Mouse (Mus musculus): ENCODE data around the gene 4933406M09Rik.

Gene 4933406M09Rik

DNA sequence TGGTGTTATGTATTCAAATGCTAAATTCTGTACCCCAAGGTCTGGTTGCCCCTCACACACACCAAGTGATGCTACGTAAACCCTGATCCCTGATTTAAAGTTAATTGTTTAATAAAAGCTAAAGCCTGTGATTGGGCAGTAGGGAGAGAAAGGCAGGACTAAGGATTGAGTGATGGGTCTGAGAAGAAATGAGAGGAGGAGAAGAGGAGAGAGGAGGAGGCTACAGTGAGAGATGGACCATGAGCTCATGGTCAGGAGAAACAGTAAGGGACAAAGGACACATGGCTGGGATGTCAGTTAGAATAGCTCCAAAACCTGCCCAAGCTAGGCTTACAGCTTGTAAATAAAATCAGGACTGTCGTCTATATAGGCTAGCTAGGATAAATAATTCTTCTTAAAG is 4.7 kb upstream of the 4933406M09Rik start:
- DNase-seq (ENCODE audit: low spot score in 2 of 2): no peak

DNA sequence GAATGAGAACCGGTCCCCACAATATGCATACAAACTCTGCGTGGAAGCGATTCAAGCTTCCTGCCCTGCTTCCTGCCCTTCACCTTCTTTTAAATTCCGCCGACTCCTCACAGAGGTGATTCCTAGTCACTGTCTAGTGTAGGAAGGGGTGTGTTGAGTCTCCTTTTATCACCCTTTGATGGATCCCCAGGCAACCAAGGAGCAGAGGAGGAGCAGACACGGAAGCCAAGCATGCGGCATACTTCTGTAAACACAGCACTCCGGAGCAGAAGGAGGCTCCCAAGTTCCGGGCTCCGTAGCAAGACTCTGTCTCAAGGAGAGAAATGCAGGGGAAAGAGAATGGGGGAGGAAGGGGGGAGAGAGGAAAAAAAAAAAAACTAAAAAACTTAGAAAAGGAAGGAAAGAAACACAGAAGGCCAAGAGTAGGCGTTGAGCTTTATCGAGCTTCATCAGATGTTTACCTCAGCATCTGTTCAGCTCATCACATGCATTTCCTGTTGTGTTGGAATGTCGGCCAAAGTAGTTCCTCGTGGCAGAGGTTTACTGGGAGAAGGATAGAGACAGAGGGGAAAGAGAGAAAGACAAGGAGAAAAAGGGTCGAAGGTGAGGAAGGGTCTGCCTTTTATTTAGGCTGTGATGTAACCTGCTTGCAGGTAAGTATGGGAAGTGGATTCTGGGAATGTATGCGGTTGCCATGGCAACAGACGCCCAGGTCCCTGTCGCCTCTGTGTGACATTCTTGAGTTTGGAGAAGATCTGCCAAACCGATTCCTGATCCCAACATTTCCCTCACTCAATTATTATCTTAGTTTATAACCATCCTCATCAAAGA is 3.7 kb upstream of the 4933406M09Rik start:
- no peak for DNase-seq (ENCODE audit: low spot score in 2 of 2)

DNA sequence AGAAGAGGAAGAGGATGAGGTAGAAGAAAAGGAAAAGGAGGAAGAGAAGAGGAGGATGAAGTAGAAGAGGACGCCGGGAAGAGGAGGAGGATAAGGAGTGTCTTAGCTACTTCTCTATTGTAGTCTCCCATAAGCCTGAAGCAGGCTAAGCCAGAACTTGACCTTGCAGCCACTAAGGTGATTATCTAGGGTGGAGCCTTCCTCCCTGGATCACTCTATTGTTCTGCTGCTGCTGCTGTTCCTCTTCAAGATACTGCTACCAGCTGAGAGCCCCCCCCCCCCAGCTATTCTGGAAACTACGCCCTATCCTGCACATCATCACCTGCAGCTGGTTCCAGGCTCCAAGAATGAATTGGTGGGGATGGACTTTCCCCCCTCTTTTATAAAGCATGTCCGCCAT is 1.2 kb upstream of the 4933406M09Rik start:
- DNase-seq (ENCODE audit: low spot score in 2 of 2): no peak

DNA sequence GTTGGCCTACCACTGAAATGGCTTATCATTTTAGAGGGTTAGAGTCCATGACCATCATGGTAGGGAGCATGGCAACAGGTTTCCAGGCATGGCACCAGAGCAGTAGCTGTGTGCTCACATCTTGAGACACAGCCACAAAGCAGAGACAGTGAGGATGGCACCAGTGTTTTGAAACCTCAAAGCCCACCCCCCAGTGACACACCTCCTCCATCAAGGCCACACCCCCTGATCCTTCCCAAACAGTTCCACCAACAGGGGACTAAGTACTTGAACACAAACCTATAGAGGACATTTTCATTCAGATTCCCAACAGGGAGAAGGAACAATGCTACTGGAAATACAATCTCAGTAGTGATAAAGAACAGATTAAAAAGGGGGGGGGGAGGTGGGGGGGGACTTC is 564 bp upstream of the 4933406M09Rik start:
- no peak for DNase-seq (ENCODE audit: low spot score in 2 of 2)

DNA sequence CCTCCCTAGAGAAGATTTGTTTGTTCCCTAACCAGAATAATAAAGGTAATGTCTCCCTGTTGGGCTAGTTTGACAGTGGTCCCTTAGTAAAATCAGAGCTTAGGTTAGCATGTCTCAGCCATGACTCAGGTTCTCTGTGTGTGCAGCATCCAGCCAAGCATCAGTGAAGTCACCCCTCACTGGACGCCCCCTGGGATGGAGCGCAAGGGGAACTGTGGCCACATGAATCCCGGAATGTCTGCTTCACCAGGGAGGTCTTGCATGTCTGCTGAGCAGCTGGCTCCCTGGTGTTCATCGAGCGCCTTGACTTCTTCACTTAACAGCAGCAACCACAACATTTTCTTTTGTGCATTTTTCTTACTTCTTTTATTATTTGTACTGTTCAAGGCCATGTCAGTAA is 8.1 kb downstream of the 4933406M09Rik start:
- DNase-seq (ENCODE audit: low spot score in 2 of 2): no peak

DNA sequence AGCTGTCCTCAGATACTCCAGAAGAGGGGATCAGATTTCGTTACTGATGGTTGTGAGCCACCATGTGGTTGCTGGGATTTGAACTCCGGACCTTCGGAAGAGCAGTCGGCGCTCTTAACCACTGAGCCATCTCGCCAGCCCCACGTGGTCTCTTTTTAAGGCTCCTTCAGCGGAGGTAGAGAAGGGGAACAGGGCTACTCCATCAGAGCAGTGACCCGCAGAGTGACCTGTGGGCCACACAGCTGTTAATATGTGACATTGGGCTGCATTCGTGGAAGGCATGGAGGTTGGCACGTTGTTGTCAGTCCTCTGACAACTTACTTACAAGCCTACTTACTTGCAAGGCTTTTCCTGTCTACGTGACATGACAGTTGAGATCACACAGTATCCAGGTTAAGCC is 12.5 kb downstream of the 4933406M09Rik start:
- no peak for DNase-seq (ENCODE audit: low spot score in 2 of 2)

DNA sequence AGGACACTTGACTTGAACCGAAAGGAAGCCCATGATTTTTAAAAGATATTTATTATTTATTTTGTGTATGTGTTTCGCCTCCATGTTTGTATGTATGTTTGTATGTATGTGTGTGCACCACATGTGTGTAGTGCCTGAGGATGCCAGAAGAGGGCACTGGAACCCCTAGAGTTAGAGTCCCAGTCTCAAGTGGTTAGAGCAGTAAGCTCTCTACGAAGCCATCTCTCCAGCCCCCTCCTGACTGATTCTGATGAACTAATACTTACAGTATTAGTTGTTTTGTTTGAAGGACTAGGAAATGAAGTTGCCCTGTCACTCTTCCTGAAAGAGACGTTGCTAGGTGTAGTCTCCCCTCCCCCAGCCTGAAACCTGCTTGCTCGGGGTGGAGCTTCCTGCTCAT is 14.0 kb downstream of the 4933406M09Rik start:
- peak in 1 of 2 experiments; percentile 50 for DNase-seq (ENCODE audit: low spot score in 2 of 2)

DNA sequence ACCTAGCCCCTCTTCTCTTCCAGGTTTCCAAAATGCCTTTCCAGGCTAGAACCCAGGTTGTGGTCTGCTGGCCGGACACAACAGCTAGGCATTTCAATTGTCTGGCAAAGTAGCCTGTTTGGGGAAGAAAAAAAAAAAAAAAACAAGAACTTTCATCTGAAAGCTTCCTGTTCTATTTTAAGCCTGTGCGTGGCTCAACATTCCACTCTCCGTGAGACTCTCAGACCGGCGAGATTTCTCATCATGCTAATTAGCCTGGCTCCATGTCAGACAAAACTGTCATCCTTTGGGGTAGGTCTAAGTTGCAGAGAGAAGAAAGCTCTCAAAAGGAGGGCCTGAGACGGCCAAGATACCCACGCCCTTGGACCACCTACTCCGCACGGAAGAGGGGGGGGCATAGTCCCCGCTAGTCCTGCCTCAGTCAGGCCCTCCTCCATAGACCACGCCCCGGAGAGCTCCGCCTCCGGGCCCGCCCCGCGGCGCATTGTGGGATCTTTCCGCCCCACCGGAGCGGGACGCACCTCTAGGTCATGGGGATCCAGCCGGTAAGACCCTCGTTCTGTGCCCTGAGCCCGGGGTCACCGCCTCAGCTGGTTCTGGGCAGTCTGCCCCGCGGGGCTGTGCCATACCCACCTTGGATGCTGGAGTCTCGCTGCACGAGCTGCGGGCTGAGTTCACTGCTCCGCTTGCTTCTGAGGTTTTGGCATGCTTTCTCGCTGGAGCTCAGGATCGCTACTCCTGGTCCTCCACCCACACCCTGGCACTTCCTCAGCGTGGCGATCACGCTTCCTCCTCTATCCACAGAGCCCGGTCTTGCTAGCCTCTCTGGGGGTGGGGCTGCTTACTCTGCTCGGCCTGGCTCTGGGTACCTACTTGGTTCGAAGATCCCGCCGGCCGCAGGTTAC is 20.0 kb downstream of the 4933406M09Rik start, which contains the start of gene Cyb5r1:
Cyb5r1 (plus strand) TSS at position 51 of the 905 bp plus-strand sequence.
- DNase-seq (ENCODE audit: low spot score in 2 of 2): peak; percentile 74 to 80

DNA sequence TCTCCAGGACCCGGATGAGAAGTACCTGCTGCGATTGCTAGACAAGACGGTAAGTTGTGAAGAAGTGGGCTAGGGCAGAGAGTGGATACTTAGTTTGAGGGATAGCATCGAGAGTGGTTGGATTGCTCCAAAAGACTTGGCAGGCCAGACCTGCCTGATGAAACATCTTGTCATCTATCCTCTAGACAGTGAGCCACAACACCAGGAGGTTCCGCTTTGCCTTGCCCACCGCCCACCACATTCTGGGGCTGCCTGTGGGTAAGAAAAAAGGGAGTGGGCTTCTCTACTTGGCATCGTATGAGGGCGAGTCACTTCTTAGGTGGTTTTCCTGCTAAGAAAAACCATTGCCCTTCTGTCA is 20.7 kb downstream of the 4933406M09Rik start:
- DNase-seq (ENCODE audit: low spot score in 2 of 2): no peak

DNA sequence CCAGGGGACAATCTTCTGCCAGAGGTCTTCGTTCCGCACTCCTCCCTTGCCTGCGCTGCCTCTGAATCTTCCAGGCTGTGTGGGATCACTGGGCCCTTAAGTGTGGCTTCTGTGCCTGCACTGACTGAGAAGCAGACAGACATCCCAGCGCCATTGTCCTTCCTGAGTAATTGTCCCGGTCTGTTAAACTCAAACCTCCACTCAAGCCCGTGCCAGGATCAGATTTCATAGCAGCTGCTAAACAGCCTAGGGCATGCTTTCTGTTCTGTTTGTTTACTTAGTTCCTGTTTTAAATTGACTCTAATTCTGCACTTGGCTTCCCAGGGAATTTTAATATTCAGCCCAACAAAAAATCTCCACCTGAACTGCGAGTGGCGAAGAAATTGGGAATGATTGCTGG is 22.3 kb downstream of the 4933406M09Rik start:
- no peak for DNase-seq (ENCODE audit: low spot score in 2 of 2)

DNA sequence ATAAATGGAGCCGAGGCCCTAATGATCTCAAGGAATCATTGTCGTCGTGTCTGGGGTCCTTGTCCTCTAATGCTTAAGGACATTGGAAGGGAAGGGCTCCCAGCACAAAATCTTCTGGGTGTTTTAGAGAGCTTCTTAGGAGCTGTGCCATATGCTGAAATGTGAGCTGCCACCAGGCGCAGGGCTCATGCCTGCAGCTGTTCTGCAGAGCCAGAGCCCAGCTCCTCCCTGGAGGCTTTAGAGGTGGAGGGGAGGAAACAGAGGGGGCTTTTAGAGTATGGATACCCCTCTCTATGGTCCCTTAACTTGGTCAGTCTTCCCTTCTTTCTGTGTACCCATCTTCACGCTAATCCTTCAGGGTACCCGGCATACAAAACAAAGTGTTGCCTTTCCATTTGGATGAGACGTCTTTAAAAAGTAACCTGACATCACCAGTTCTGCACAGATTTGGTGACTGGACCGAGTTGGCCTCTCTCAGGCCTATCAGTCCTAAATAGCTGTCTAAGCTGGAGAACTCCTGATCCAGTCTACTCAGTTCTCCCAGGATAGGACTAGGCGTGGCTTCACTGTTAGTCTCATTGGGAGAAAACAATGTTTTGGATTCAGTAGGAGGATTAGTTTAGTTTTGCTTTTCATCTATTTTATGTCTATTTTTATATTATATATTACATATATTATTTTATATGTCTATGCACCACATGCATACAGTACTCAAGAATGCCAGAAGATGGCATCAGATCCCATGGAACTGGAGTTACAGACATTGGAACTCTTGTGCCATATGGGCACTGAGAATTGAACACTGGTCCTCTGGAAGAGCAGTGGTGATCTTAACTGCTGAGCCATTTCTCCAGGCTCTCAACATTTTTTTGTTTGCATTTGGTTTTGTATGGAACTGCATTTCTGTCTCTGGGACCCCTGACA is 26.2 kb downstream of the 4933406M09Rik start:
- DNase-seq (ENCODE audit: low spot score in 2 of 2): no peak

DNA sequence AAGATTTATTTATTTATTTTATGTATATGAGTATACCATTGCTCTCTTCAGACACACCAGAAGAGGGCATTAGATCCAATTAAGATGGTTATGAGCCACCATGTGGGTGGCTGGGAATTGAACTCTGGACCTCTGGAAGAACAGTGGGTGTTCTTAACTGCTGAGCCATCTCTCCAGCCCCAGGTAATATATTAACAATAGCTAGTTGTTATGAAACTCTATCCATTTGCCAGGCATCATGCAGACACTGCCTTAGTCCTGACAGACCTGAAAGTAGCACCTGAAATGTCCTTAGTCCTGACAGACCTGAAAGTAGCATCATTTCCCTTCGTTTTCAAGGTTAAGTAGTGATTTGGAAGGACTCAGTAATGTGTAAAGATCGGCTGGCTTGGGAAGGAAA is 28.3 kb downstream of the 4933406M09Rik start:
- DNase-seq (ENCODE audit: low spot score in 2 of 2): no peak

DNA sequence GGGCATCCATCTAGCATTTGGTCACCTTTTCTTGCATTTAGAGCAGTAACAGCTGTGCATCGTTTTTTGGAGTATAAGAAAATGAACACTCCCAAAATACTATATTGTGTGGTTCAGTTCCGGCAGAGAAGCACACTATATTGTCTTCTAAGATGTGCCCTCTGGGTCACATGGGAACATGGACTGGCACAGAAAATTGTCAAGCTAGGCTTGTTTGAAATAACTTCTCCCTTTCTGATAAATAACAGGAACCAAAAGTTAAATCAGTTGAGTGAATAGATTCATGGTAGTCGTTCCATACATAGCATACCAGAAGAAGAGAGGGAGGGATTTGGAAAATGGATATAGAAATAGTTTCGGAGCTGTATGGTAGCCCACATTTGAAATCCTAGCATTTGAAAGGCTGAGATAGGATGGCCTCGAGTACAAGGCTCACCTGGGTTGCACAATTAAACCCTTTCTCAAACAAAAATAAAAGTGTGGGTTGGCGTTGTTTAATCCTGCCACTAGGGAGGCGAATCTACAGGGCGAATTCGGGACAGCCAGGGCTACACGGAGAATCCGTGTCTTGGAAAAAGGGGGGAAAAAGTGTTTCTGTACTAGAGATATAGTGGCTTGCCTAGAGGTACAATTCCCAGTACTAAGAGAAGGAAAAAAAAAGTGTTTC is 28.9 kb downstream of the 4933406M09Rik start:
- DNase-seq (ENCODE audit: low spot score in 2 of 2): no peak

DNA sequence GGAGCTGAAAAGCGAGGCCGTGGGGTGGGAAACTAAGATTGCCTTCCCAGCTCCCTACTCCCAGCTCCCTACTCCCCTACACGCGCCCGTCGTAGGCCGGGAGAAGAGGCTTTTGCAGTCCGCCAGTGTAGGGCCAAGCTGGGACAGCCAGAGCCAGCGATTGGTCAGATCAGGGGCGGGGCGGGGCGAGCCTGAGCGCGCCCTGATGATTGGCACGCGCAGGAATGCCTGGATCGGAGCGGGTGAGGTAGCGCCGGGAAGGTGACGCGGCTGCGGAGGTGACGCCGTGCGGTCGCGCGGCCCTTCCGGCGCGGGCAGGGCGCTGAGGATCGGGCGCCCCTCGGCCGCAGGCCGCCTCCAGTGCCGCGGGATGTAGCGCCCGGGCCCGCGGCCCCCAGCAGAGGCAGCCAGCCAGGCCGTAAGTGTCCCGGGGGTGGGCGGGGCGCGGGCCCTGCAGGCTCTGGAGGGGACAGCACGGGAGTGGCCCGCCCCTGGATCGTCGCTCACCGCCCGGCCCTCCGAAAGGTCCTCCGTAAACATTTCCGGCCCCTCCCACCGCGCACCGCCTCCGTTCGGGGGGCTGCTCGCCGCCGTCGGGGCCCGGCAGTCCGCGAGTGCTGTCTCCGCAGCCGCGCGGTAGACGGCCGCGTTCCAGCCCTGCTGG is 29.6 kb downstream of the 4933406M09Rik start, which contains the start of gene Adipor1:
Adipor1 (plus strand) TSS at position 211 of the 664 bp plus-strand sequence.
- DNase-seq (ENCODE audit: low spot score in 2 of 2): peak; percentile 94 to 98

DNA sequence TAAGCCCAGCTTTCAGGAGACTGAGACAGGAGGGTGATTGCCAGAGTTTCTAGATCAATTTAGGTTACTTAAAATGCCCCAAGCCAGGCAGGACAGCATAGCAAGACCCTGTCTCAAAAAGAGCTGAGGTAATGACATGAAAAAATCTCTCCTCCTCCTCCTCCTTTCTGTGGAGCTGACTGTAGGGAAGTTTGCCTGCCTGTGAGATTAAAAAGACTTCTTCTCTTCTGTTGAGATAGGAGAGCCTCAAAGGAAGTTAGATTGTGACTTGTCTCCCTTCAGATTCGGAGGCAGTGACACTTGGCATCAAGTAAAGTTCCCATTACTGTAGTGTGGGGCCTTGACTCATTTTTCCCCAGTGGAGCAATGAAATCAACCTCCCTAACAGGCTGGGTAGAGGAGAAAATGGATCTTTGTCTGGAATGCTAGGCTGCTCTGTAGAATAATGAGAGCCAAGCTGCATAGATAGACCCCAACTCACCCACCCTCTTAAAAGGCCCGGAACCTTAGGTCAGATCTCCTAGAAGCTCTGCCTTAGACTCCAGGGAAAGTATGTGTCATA is 32.8 kb downstream of the 4933406M09Rik start:
- peak in 1 of 2 experiments; percentile 11 for DNase-seq (ENCODE audit: low spot score in 2 of 2)

DNA sequence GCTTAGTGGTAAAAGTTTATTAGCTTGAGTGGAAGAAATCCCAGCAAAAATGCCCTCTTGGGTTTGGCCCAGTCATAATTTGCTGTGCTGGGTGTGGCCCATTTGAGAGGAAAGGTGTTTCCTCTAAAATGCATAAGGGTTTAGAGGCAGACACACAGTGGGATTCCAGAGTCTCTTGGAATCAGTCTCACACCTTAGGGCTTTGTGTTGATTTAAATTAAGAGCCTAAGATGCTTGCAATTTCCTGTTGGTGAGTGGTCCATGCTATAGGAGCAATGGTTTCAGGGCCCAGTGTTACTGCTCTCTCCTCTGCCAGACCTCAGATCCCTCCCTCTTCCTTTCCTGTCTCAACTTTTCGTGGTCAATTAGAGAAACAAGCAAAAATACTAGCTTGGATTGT is 33.4 kb downstream of the 4933406M09Rik start:
- DNase-seq (ENCODE audit: low spot score in 2 of 2): peak in 1 of 2 experiments; percentile 8

DNA sequence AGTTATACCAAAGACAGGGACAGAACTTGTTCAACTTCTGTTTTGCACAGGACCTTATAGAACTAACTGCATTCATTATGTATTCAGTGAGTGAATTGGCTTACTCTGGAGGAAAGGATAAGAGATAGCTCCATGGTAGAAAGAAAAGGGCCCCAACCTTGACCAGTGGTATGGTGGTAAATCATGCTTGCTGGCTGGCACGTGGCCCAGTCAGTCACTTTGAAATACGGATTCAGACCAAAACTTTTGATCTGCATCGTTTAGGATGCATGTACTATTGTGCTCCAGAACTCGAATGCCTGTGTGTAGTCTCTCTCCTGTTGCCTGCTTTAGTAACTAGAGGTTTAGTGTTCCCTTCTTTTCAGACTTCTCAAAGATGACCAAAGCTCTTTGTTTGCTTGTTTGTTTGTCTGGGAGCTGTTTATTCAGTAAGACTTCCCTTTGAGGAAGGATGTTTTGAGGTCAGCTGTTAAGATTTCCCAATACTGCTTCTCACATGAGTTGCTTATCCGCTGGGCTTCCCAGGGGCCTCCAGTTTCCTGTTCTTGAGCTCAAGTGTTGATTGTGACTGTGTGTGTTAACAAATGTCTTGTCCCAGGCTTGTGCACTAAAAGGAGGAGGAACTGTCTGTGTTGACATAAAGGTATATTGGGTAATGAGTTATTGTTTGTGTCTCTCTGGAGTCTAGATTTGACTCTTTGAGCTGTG is 34.2 kb downstream of the 4933406M09Rik start:
- peak in 1 of 2 experiments; percentile 16 for DNase-seq (ENCODE audit: low spot score in 2 of 2)

DNA sequence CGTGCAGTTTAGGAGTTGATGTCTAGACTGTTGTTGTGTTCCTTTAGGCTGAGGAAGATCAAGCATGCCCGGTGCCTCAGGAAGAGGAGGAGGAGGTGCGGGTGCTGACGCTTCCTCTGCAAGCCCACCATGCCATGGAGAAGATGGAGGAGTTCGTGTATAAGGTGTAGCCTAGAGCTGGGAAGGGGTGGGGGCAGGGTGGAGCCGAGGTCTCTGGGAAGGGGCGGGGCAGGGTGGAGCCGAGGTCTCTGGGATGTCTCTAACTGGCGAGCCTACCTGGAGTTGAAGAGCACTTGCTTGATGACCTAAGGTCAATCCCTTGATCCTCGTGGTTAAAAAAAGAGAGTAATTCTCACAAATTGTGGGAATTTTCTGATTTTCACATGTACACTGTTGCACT is 38.2 kb downstream of the 4933406M09Rik start:
- DNase-seq (ENCODE audit: low spot score in 2 of 2): peak; percentile 50 to 62

DNA sequence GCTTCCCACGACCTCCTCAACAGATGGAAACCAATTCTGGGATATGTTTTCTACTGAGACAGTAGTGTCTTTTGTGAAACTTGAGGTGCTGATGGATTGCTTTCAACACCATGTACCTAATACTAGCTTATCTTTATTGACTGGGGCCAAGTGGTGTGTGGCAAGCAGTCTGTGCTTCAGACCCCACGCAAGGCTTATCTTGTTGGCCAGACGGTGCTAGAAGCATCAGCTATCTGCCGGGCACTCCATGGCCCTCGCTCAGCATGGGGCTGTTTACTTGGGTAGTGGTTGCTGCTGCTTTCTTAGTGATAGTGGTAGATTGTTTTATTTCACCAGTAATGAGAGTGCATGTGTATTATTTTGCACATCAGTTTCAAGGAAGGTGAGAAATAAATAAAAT is 40.5 kb downstream of the 4933406M09Rik start:
- DNase-seq (ENCODE audit: low spot score in 2 of 2): peak; percentile 63 to 86
